Mouse (Mus musculus) embryonic facial prominence, embryonic 11.5 days (tissue): ENCODE data around the gene Dync2li1. TPM values are rescaled to one million over a fixed set of nuclear protein-coding genes. Genes with fewer than 3 reads are reported as not detected.

ENCODE experiments used
- ATAC-seq: fragments of 200-750 bp; cut with Nextera tagmentation; replicated peaks from 2 replicates; pipeline ENCODE4 v1.8.0; 2017; ENCODE audit warnings: low read depth; ENCODE audit not compliant: insufficient number of reproducible peaks, low FRiP score, low TSS enrichment
- DNase-seq: peaks from one replicate; pipeline ENCODE4 v3.0.0-alpha.2; 2015; ENCODE audit warnings: low spot score
- H3K27ac ChIP-seq: fragments of 300-500 bp; sonication (generic); replicated peaks from 2 replicates; pipeline ENCODE4 v1.5.1; 2014; ENCODE audit warnings: mild to moderate bottlenecking, low read depth, low read length, control low read depth
- H3K27me3 ChIP-seq: fragments of 300-500 bp; sonication (generic); 2 replicates; pipeline ENCODE4 v1.6.1; 2014; ENCODE audit warnings: mild to moderate bottlenecking, low read length, moderate library complexity, mixed read lengths; ENCODE audit not compliant: control insufficient read depth, insufficient read depth
- H3K36me3 ChIP-seq: fragments of 300-500 bp; sonication (generic); replicated peaks from 2 replicates; pipeline ENCODE4 v1.6.1; 2014; ENCODE audit warnings: low read depth, mild to moderate bottlenecking, low read length, moderate library complexity, mixed read lengths; ENCODE audit not compliant: control insufficient read depth, insufficient read depth
- H3K4me1 ChIP-seq: fragments of 300-500 bp; sonication (generic); 2 replicates; pipeline ENCODE4 v1.6.1; 2014; ENCODE audit warnings: low read length, mixed read lengths; ENCODE audit not compliant: control insufficient read depth, insufficient read depth
- H3K4me2 ChIP-seq: fragments of 300-500 bp; sonication (generic); 2 replicates; pipeline ENCODE4 v1.6.1; 2014; ENCODE audit warnings: low read depth, mild to moderate bottlenecking, control low read depth, low read length, moderate library complexity
- H3K4me3 ChIP-seq: fragments of 300-500 bp; sonication (generic); 2 replicates; pipeline ENCODE4 v1.5.1; 2014; ENCODE audit warnings: low read depth, low read length, control low read depth
- H3K9ac ChIP-seq: fragments of 300-500 bp; sonication (generic); replicated peaks from 2 replicates; pipeline ENCODE4 v1.6.1; 2014; ENCODE audit warnings: mild to moderate bottlenecking, control low read depth, low read length
- H3K9me3 ChIP-seq: fragments of 300-500 bp; sonication (generic); replicated peaks from 2 replicates; pipeline ENCODE4 v1.6.1; 2016; ENCODE audit warnings: mild to moderate bottlenecking, low read length, inconsistent platforms, mixed read lengths; ENCODE audit not compliant: control insufficient read depth
- WGBS: fragments of 180-500 bp; shearing (Covaris S2); extraction: QIAGEN DNeasy Blood & Tissue Kit; methylation state at CpG from one replicate; pipeline ENCODE4 v1.1.7; 2014; 5-methylcytosine and 5-hydroxymethylcytosine counted together
- polyA plus RNA-seq: library from polyadenylated mRNA; unstranded; fragments of >200 nt; fragmentation: Nextera tagmentation; extraction: Ambion mirVana; gene quantifications from 2 replicates; pipeline ENCODE4 v1.2.1, GENCODE M21; 2014

Dync2li1 gene
- polyA plus RNA-seq, 1 experiment from 2014 or later: 48.0 TPM

- no peak overlapping the region for H3K27ac ChIP-seq
- WGBS: 51% methylated on average over 10 of the region's 10 CpGs
- no peak for DNase-seq
Observed at GRCm38 (mm10) chr17:84639796-84640378, 13.6 kb downstream of the Dync2li1 start.

DNA sequence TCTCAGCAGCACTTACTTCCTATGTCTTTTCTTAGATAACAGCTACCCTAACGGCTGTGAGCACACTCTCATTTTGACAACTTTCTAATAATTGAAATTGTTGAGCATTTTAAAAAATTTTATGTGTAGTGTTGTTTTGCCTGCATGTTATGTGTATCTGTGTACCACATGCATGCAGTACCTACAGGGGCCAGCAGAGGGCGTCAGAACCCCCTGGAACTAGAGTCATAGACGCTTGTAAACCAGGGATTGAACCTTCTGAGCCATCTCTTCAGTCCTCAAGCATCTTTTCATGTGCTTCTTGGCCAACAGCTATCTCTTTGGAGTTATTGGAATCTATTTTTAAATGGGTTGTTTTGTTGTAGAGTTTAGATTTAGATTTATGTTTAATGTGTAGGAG lies 15.6 kb downstream of the Dync2li1 start:
- Histone ChIP-seq H3K9ac (no peak overlapping the region), H3K4me2 (no peak overlapping the region), H3K4me1 (no peaks in the 10 kb centered on the region), H3K4me3 (no peak overlapping the region), H3K36me3 (no peaks in the 10 kb centered on the region), H3K27ac (no peak overlapping the region), H3K9me3 (no peaks in the 10 kb centered on the region), H3K27me3 (no peaks in the 10 kb centered on the region)
- WGBS: 31% methylated on average over 3 of the region's 3 CpGs
- ATAC-seq (no peak), DNase-seq (peak; percentile 68)

More at GRCm38 (mm10) chr17:84639796-84640378, 13.6 kb downstream of the Dync2li1 start:
- no peaks in the 10 kb centered on the region for H3K27me3 ChIP-seq
- H3K9me3 ChIP-seq: no peaks in the 10 kb centered on the region
- H3K4me3 ChIP-seq: no peak overlapping the region
- H3K9ac ChIP-seq: no peak overlapping the region
- H3K4me2 ChIP-seq: no peak overlapping the region
- no peaks in the 10 kb centered on the region for H3K4me1 ChIP-seq
- no peaks in the 10 kb centered on the region for H3K36me3 ChIP-seq
- no peak for ATAC-seq

- no peaks in the 10 kb centered on the region for H3K4me1 ChIP-seq
- no peaks in the 10 kb centered on the region for H3K9me3 ChIP-seq
- H3K27me3 ChIP-seq: no peaks in the 10 kb centered on the region
- no peak overlapping the region for H3K27ac ChIP-seq
- H3K4me2 ChIP-seq: no peak overlapping the region
- H3K36me3 ChIP-seq: no peaks in the 10 kb centered on the region
- H3K4me3 ChIP-seq: no peak overlapping the region
- WGBS: 87% methylated on average over 9 of the region's 9 CpGs
- DNase-seq: no peak
- no peak for ATAC-seq
- H3K9ac ChIP-seq: no peak overlapping the region
Observed at GRCm38 (mm10) chr17:84642324-84642723, 16.0 kb downstream of the Dync2li1 start.

GRCm38 (mm10) chr17:84644292-84645050 lies 18.2 kb downstream of the Dync2li1 start:
- Histone ChIP-seq H3K9ac (no peak overlapping the region), H3K4me1 (no peaks in the 10 kb centered on the region)

GRCm38 (mm10) chr17:84645119-84645518 lies 18.8 kb downstream of the Dync2li1 start:
- Histone ChIP-seq H3K4me2 (no peak overlapping the region), H3K9ac (no peak overlapping the region), H3K36me3 (no peaks in the 10 kb centered on the region), H3K4me3 (no peak overlapping the region), H3K4me1 (no peaks in the 10 kb centered on the region), H3K27ac (no peak overlapping the region), H3K27me3 (no peaks in the 10 kb centered on the region), H3K9me3 (no peaks in the 10 kb centered on the region)
- 15% methylated on average over 9 of the region's 9 CpGs for WGBS
- DNase-seq: no peak
- ATAC-seq: no peak

More at GRCm38 (mm10) chr17:84644292-84645050, 18.2 kb downstream of the Dync2li1 start:
- no peaks in the 10 kb centered on the region for H3K36me3 ChIP-seq
- DNase-seq (peak; percentile 40), ATAC-seq (no peak)
- H3K4me2 ChIP-seq: no peak overlapping the region
- no peak overlapping the region for H3K27ac ChIP-seq
- no peak overlapping the region for H3K4me3 ChIP-seq
- no peaks in the 10 kb centered on the region for H3K9me3 ChIP-seq
- WGBS: 32% methylated on average over 16 of the region's 16 CpGs
- H3K27me3 ChIP-seq: no peaks in the 10 kb centered on the region

DNA sequence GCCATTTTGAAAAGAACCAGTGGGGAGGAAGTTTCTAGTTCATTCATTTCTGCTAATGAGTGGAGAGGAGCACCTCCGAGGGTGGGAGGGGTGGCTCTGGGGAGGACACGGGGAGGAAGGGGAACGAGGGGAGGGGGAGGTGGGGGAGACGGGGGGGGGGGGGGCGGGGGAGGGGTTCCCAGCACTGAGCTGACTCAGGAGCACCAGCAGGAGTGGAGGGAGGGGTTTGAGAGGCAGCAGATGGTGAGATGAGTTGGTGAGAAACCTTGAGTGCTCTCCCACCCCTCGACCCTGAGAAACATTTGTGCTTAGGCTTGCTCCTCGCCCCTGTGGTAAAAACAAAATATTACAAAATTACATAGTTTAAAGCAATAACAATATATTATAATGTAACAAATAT lies 19.6 kb downstream of the Dync2li1 start:
- no peak overlapping the region for H3K4me3 ChIP-seq
- ATAC-seq: no peak; the same call in 1 of the 2 replicates
- no peak for DNase-seq
- H3K4me2 ChIP-seq: no peak overlapping the region
- WGBS: 34% methylated on average over 3 of the region's 7 CpGs
- H3K36me3 ChIP-seq: no peaks in the 10 kb centered on the region
- H3K9me3 ChIP-seq: no peaks in the 10 kb centered on the region
- no peak overlapping the region for H3K27ac ChIP-seq
- H3K9ac ChIP-seq: no peak overlapping the region
- no peaks in the 10 kb centered on the region for H3K27me3 ChIP-seq
- H3K4me1 ChIP-seq: no peaks in the 10 kb centered on the region

DNA sequence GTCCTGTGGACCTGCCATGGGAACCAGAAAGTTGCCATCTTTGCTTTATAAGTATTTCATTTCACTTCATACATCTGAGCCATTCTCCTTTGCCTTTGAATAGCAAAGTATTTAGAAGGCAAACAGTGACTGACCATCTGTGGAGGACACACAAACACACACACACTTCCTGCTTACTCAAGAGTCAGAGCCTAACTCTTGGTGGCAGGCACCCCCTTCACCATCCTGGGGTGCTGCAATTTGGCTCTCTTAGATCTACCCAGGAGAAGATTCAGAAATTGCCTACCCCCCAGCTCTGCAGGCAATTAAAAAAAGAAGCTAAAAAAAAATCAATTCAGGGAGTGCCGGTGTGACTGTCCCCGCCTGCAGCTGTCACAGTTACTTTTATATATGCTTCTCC lies 20.2 kb downstream of the Dync2li1 start:
- no peak for ATAC-seq
- Histone ChIP-seq H3K27me3 (no peaks in the 10 kb centered on the region; the same call in 1 of the 2 replicates), H3K27ac (no peak overlapping the region), H3K4me1 (no peaks in the 10 kb centered on the region), H3K9ac (no peak overlapping the region), H3K4me2 (no peak overlapping the region), H3K9me3 (no peaks in the 10 kb centered on the region), H3K4me3 (no peak overlapping the region), H3K36me3 (no peaks in the 10 kb centered on the region)
- WGBS: 67% methylated on average over 2 of the region's 2 CpGs
- no peak for DNase-seq

DNA sequence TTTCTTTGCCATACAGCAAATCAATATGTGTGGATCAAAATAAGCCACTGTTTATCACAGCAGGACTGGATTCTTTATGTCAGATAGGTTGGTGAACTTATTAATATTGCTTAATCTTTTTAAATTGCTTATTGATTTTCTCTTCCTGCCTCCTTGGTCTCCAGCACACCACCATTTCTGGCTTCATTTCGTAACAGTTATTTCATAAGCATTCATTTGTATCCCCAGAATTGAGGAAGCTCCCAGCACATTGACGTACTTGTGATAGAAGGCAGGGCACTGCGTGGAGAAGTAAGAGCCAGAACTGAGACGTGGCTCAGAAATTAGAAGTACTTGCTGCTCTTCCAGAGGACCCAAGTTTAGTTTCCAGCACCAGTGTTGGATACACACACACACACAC lies 21.3 kb downstream of the Dync2li1 start:
- H3K36me3 ChIP-seq: no peaks in the 10 kb centered on the region
- DNase-seq (no peak), ATAC-seq (no peak)
- H3K27ac ChIP-seq: no peak overlapping the region
- H3K9me3 ChIP-seq: no peaks in the 10 kb centered on the region
- H3K9ac ChIP-seq: no peak overlapping the region
- no peak overlapping the region for H3K4me3 ChIP-seq
- H3K4me2 ChIP-seq: no peak overlapping the region
- 95% methylated on average over 4 of the region's 4 CpGs for WGBS
- H3K4me1 ChIP-seq: no peaks in the 10 kb centered on the region
- no peaks in the 10 kb centered on the region; the same call in 1 of the 2 replicates for H3K27me3 ChIP-seq
